Mouse (Mus musculus) myocyte (in vitro differentiated cells): ENCODE measurements at regions not wholly inside any gene's neighbourhood (a gene's known extent, or its start where the extent isn't known, plus 50 kb on each side); places are given as distances from the start of the nearest gene placed in this dataset.

Experiments
- H3K27me3 ChIP-seq: one replicate; pipeline ENCODE4 v1.6.1; 2011; ENCODE audit not compliant: control insufficient read depth, insufficient read depth, insufficient read length
- H3K36me3 ChIP-seq: one replicate; pipeline ENCODE4 v1.6.1; 2011; ENCODE audit not compliant: control insufficient read depth, insufficient read depth
- H3K4me2 ChIP-seq: one replicate; pipeline ENCODE4 v1.6.1; 2011; ENCODE audit warnings: low read depth, control low read depth
- H3K4me3 ChIP-seq: one replicate; pipeline ENCODE4 v1.5.1; 2011; ENCODE audit warnings: mild to moderate bottlenecking, control low read depth, moderate library complexity
- H3K79me2 ChIP-seq: one replicate; pipeline ENCODE4 v1.6.1; 2011; ENCODE audit not compliant: control insufficient read depth, insufficient read depth
- H3ac ChIP-seq: one replicate; pipeline ENCODE4 v1.6.1; 2011; ENCODE audit not compliant: control insufficient read depth, insufficient read length
- CEBPB ChIP-seq: IDR thresholded peaks from 2 replicates; pipeline ENCODE4 v1.6.1; 2011; ENCODE audit warnings: mild to moderate bottlenecking, moderate library complexity; ENCODE audit not compliant: poor library complexity, insufficient read depth, severe bottlenecking
- E2F4 ChIP-seq: IDR thresholded peaks from one replicate; pipeline ENCODE4 v1.6.1; 2011; ENCODE audit warnings: mild to moderate bottlenecking, control low read depth, moderate library complexity; ENCODE audit not compliant: insufficient read depth
- MAX ChIP-seq: IDR thresholded peaks from one replicate; pipeline ENCODE4 v1.6.1; 2011; ENCODE audit warnings: low read depth, mild to moderate bottlenecking, control low read depth
- MYOD1 ChIP-seq, 3 experiments: IDR thresholded peaks; one replicate each; pipeline ENCODE4 v1.6.1; 2011; ENCODE audit warnings: control low read depth in 2 of 3, low read depth in 2 of 3, mild to moderate bottlenecking in 2 of 3, moderate library complexity in 1 of 3; ENCODE audit not compliant: insufficient read length in 2 of 3, control insufficient read depth in 1 of 3
- MYOG ChIP-seq, 3 experiments: IDR thresholded peaks; one replicate each; pipeline ENCODE4 v1.6.1; 2011; ENCODE audit warnings: control low read depth in 2 of 3, low read depth in 2 of 3, mild to moderate bottlenecking in 2 of 3; ENCODE audit not compliant: insufficient read length in 2 of 3, control insufficient read depth in 1 of 3, insufficient read depth in 1 of 3
- POLR2A ChIP-seq: IDR thresholded peaks from one replicate; pipeline ENCODE4 v1.6.1; 2011; ENCODE audit warnings: low read depth, mild to moderate bottlenecking, control low read depth, moderate library complexity; ENCODE audit not compliant: insufficient read length
- POLR2AphosphoS2 ChIP-seq: IDR thresholded peaks from one replicate; pipeline ENCODE4 v1.6.1; 2011; ENCODE audit warnings: low read depth, control low read depth; ENCODE audit not compliant: insufficient read length
- REST ChIP-seq: IDR thresholded peaks from one replicate; pipeline ENCODE4 v1.6.1; 2011; ENCODE audit warnings: mild to moderate bottlenecking, control low read depth, moderate library complexity; ENCODE audit not compliant: insufficient read depth, insufficient read length
- SRF ChIP-seq: IDR thresholded peaks from one replicate; pipeline ENCODE4 v1.6.1; 2011; ENCODE audit warnings: low read depth; ENCODE audit not compliant: control insufficient read depth, insufficient read length
- TCF12 ChIP-seq: IDR thresholded peaks from one replicate; pipeline ENCODE4 v1.6.1; 2011; ENCODE audit warnings: mild to moderate bottlenecking, control low read depth; ENCODE audit not compliant: poor library complexity, insufficient read depth, severe bottlenecking
- TCF3 ChIP-seq: IDR thresholded peaks from one replicate; pipeline ENCODE4 v1.6.1; 2011; ENCODE audit warnings: low read depth, control low read depth; ENCODE audit not compliant: insufficient read length
- USF1 ChIP-seq: IDR thresholded peaks from one replicate; pipeline ENCODE4 v1.6.1; 2011; ENCODE audit warnings: low read depth, mild to moderate bottlenecking, control low read depth, moderate library complexity

DNA sequence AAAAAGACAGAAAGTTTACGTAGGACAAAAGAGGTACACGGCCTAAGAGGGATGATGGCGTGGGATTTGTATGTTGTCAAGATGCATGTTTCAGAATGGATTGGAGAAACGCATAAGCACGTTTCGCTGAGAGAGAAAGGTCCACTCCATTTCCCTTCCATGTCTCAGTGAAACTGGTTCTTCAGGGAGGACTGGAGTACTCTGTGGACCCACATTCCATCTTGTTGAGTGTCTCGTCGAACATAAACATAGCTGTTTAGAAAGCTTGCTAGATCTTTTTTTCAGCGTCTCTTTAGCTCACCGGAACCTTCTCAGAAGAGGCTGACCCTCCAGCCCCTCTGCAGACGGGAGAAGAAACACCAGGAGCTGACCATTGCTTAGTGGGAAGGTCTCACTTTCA, 145.5 kb downstream of the Evx1 start:
- no peaks in the 10 kb centered on the region for H3K79me2 ChIP-seq
- H3K4me3 ChIP-seq = no peak overlapping the region
- H3K4me2 ChIP-seq = no peak overlapping the region
- H3ac ChIP-seq = no peak overlapping the region
- no peaks in the 10 kb centered on the region for H3K36me3 ChIP-seq
- TF ChIP-seq MYOD1 (IDR thresholded peaks at IDR 0.05; ENCODE audit: control insufficient read depth in 1 of 3, insufficient read length in 2 of 3, low read depth in 2 of 3) (no peak), POLR2A (no peak), CEBPB (no peak), REST (no peak), USF1 (no peak), TCF3 (no peak), MAX (no peak), MYOG (IDR thresholded peaks at IDR 0.05; ENCODE audit: control insufficient read depth in 1 of 3, insufficient read depth in 1 of 3, insufficient read length in 2 of 3, low read depth in 2 of 3) (no peak), TCF12 (no peak), E2F4 (no peak), SRF (no peak), POLR2AphosphoS2 (no peak)
- H3K27me3 ChIP-seq = peaks cover 5% of the 10 kb centered on the region

DNA sequence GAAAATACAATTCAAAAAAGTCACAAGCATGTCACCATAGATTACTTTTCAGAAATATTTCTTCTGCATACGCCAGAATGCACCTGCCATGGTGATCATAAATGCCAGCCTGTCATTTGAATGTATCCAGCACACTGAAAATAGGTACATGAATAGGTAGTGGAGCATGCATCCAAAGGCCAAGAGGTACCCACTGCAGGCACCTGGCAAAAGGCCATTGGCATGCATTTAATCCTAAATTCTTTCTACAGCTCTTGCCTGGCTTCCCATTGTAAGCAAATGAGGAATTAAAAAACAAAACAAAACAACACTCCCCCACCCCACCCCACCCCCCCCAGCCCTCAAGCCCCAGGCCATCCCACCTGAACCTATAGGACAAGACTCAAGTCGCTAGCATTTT, 147.9 kb downstream of the Evx1 start:
- TF ChIP-seq TCF12 (no peak), MAX (no peak), POLR2A (no peak), POLR2AphosphoS2 (no peak), SRF (no peak), REST (no peak), E2F4 (no peak), USF1 (no peak), CEBPB (no peak), TCF3 (no peak), MYOG (IDR thresholded peaks at IDR 0.05; ENCODE audit: control insufficient read depth in 1 of 3, insufficient read depth in 1 of 3, insufficient read length in 2 of 3, low read depth in 2 of 3) (no peak), MYOD1 (IDR thresholded peaks at IDR 0.05; ENCODE audit: control insufficient read depth in 1 of 3, insufficient read length in 2 of 3, low read depth in 2 of 3) (no peak)
- no peaks in the 10 kb centered on the region for H3K79me2 ChIP-seq
- H3ac ChIP-seq = no peak overlapping the region
- H3K27me3 ChIP-seq = no peaks in the 10 kb centered on the region
- no peaks in the 10 kb centered on the region for H3K36me3 ChIP-seq
- H3K4me2 ChIP-seq = no peak overlapping the region
- no peak overlapping the region for H3K4me3 ChIP-seq

DNA sequence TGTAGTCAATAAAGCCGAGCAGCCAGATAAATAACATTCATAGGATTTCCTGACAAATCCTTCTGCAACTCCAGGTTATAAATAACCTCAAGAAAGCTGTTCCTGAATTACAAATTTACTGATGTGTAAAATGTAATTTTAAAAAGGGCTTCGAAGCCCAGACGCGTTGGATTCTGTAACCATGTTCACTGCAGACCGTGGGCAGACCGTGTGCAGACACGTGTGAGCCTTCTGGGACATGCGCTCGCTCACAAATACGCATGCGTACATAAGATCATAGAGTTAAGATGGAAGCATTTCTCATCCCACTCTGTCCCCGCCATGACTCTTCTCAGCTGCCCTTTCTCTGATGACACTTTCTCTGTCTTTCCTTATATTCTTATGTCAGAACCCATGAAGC, 150.1 kb downstream of the Evx1 start:
- TF ChIP-seq MAX = no peak
- TF ChIP-seq MYOD1 (IDR thresholded peaks at IDR 0.05; ENCODE audit: control insufficient read depth in 1 of 3, insufficient read length in 2 of 3, low read depth in 2 of 3) = no peak
- no peak for TF ChIP-seq REST
- H3K36me3 ChIP-seq = no peaks in the 10 kb centered on the region
- H3K79me2 ChIP-seq = no peaks in the 10 kb centered on the region
- H3K27me3 ChIP-seq = no peaks in the 10 kb centered on the region
- H3ac ChIP-seq = no peak overlapping the region
- no peak overlapping the region for H3K4me3 ChIP-seq
- H3K4me2 ChIP-seq = no peak overlapping the region

DNA sequence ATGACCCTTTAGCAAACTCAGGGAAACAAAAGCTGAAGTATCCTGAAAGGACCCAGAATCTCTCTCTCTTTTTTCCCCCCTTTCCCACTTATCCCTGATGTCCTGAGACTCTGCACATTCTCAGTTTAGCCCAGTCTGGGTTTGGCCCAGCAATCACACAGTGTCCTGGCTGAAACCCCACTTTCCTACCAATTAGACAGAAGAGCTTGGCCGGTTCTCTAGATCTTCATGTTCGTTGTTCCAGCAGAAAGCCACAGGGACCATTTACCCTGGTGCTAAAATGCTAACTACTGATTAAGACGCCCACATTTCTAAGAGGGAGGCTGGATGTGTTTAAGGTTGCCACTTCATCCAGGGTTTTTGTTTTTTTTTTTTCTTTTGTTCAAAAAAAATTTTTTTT, 151.3 kb downstream of the Evx1 start:
- Histone ChIP-seq H3K79me2 (no peaks in the 10 kb centered on the region), H3K4me2 (no peak overlapping the region), H3K27me3 (no peaks in the 10 kb centered on the region), H3K36me3 (no peaks in the 10 kb centered on the region), H3K4me3 (no peak overlapping the region), H3ac (no peak overlapping the region)
- TF ChIP-seq TCF3 = no peak
- no peak for TF ChIP-seq CEBPB
- TF ChIP-seq REST = no peak
- no peak for TF ChIP-seq SRF
- TF ChIP-seq TCF12 = no peak
- no peak for TF ChIP-seq MYOD1 (IDR thresholded peaks at IDR 0.05; ENCODE audit: control insufficient read depth in 1 of 3, insufficient read length in 2 of 3, low read depth in 2 of 3)
- no peak for TF ChIP-seq MYOG (IDR thresholded peaks at IDR 0.05; ENCODE audit: control insufficient read depth in 1 of 3, insufficient read depth in 1 of 3, insufficient read length in 2 of 3, low read depth in 2 of 3)
- TF ChIP-seq POLR2AphosphoS2 = no peak
- no peak for TF ChIP-seq MAX
- no peak for TF ChIP-seq USF1

DNA sequence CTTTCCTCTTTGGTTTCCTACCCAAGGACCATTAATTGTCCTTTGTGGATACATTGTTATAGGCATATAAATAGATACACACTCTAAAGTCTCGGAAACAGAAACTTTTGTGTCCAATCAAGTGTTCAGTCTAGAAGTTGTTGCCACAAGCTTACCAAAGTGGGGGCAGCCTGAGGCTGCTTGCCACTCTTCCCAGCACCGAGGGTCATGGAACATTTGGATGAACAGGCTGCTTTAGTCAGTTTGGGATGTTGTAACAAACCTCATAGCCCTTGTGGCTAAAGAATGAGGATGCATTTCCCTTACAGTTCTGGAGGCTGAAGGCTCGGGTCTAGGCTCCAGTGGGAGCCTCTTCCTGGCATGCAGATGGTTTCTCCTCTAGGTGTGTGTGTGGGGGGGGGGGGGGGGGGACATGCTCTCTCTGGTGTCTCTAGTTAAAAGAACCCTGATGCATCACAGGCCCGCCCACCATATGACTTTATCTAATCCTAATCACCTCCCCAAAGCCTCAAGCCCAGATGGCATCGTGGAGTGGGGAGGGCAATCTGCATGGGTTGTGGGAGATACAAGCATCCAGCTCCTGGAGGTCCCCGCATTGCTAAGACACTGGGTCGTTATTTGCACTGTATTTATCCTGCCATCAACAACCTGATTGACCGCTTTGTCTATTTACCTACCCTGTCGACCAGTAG, 152.7 kb downstream of the Evx1 start:
- H3K4me3 ChIP-seq = no peak overlapping the region
- TF ChIP-seq MYOG (IDR thresholded peaks at IDR 0.05; ENCODE audit: control insufficient read depth in 1 of 3, insufficient read depth in 1 of 3, insufficient read length in 2 of 3, low read depth in 2 of 3) (no peak), REST (no peak), E2F4 (no peak), POLR2A (no peak), MYOD1 (IDR thresholded peaks at IDR 0.05; ENCODE audit: control insufficient read depth in 1 of 3, insufficient read length in 2 of 3, low read depth in 2 of 3) (no peak), TCF12 (no peak), SRF (no peak), USF1 (no peak), POLR2AphosphoS2 (no peak), TCF3 (no peak), CEBPB (no peak), MAX (no peak)
- H3K27me3 ChIP-seq = no peaks in the 10 kb centered on the region
- no peak overlapping the region for H3ac ChIP-seq
- no peaks in the 10 kb centered on the region for H3K79me2 ChIP-seq
- no peak overlapping the region for H3K4me2 ChIP-seq
- no peaks in the 10 kb centered on the region for H3K36me3 ChIP-seq
